Mouse (Mus musculus) lung, embryonic 15.5 days (tissue): ENCODE measurements at regions not wholly inside any gene's neighbourhood (a gene's known extent, or its start where the extent isn't known, plus 50 kb on each side); places are given as distances from the start of the nearest gene placed in this dataset.

Experiments used
- ATAC-seq: fragments of 200-750 bp; cut with Nextera tagmentation; 2 replicates; pipeline ENCODE4 v1.8.0; 2017; ENCODE audit warnings: moderate number of reproducible peaks, borderline replicate concordance; ENCODE audit not compliant: low FRiP score, low TSS enrichment; ENCODE audit errors: extremely low read depth
- H3K27ac ChIP-seq: fragments of 300-500 bp; sonication (generic); 2 replicates; pipeline ENCODE4 v1.5.1; 2015; ENCODE audit warnings: moderate library complexity, mild to moderate bottlenecking, inconsistent platforms
- H3K27me3 ChIP-seq: fragments of 300-500 bp; sonication (generic); 2 replicates; pipeline ENCODE4 v1.6.1; 2015; ENCODE audit warnings: inconsistent platforms
- H3K36me3 ChIP-seq: fragments of 300-500 bp; sonication (generic); 2 replicates; pipeline ENCODE4 v1.6.1; 2015; ENCODE audit warnings: inconsistent platforms
- H3K4me1 ChIP-seq: fragments of 300-500 bp; sonication (generic); 2 replicates; pipeline ENCODE4 v1.6.1; 2015; ENCODE audit warnings: inconsistent platforms
- H3K4me2 ChIP-seq: fragments of 300-500 bp; sonication (generic); 2 replicates; pipeline ENCODE4 v1.6.1; 2015; ENCODE audit warnings: inconsistent platforms, mild to moderate bottlenecking, moderate library complexity
- H3K4me3 ChIP-seq: fragments of 300-500 bp; sonication (generic); 2 replicates; pipeline ENCODE4 v1.5.1; 2015; ENCODE audit warnings: mild to moderate bottlenecking, inconsistent platforms
- H3K9ac ChIP-seq: fragments of 300-500 bp; sonication (generic); 2 replicates; pipeline ENCODE4 v1.6.1; 2015; ENCODE audit warnings: inconsistent platforms
- H3K9me3 ChIP-seq: fragments of 300-500 bp; sonication (generic); 2 replicates; pipeline ENCODE4 v1.6.1; 2016; ENCODE audit warnings: inconsistent platforms
- WGBS: fragments of 180-500 bp; shearing (Covaris S2); methylation state at CpG from one replicate; pipeline ENCODE4 v1.1.7; 2015; 5-methylcytosine and 5-hydroxymethylcytosine counted together

DNA sequence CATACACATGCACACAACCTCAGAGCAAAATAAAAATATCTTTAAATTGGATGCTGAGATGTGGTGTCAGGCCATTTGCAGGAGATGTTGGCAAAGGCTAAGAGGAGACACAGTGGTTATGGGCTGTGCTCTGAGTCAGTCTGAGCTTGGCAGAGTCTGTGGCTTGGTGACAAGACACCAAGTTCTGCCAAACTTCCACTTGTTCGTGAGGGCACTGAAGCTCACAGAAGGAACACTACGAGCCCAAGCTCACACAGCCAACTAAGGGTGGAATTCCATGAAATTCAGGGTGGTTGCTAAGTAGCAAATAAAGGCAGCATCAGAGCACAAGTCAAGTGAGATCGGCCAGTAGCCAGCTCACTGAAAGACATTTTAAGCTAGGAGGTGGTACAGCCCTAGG lies 396.8 kb downstream of the Insc start:
- 72% methylated on average over 3 of the region's 3 CpGs for WGBS
- no peak for ATAC-seq
- no peak overlapping the region for H3K9ac ChIP-seq

GRCm38 (mm10) chr7:115142163-115142562 lies 398.7 kb downstream of the Insc start:
- H3K27ac ChIP-seq = no peak overlapping the region
- H3K27me3 ChIP-seq = no peaks in the 10 kb centered on the region
- H3K4me3 ChIP-seq = no peak overlapping the region
- no peak for ATAC-seq
- H3K9me3 ChIP-seq = no peaks in the 10 kb centered on the region
- no peaks in the 10 kb centered on the region for H3K4me1 ChIP-seq
- no peak overlapping the region for H3K9ac ChIP-seq
- H3K4me2 ChIP-seq = no peak overlapping the region
- WGBS = 70% methylated on average over 2 of the region's 2 CpGs
- no peaks in the 10 kb centered on the region for H3K36me3 ChIP-seq

More for the DNA sequence above, 396.8 kb downstream of the Insc start:
- Histone ChIP-seq H3K4me3 (no peak overlapping the region), H3K36me3 (no peaks in the 10 kb centered on the region), H3K27ac (no peak overlapping the region), H3K27me3 (no peaks in the 10 kb centered on the region), H3K4me2 (no peak overlapping the region), H3K9me3 (no peaks in the 10 kb centered on the region), H3K4me1 (no peaks in the 10 kb centered on the region)

DNA sequence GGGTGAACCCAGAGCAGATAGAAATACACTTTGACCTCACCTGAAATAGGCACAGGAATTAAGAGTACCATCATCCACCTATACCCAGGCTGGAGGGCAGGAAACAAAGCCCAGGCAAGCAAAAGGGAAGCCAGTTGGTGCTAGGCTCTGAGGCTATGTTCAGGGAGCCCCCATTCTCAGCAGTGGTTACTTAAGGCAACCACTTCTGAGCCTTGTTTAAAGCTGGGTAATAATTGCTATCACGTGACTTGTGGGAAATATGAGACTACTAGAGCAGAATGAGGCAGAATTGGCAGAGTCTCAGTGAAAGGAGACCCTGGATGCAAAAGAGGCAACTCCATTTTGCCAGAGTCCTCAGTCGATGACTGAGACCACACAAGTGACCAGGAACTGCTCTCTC lies 401.5 kb downstream of the Insc start:
- 36% methylated on average over 2 of the region's 2 CpGs for WGBS
- ATAC-seq = peak; percentile 42; the same call in 1 of the 2 replicates
- Histone ChIP-seq H3K4me2 (no peak overlapping the region), H3K4me1 (no peaks in the 10 kb centered on the region), H3K27ac (no peak overlapping the region), H3K27me3 (no peaks in the 10 kb centered on the region), H3K9ac (no peak overlapping the region), H3K9me3 (no peaks in the 10 kb centered on the region), H3K4me3 (no peak overlapping the region), H3K36me3 (no peaks in the 10 kb centered on the region)

DNA sequence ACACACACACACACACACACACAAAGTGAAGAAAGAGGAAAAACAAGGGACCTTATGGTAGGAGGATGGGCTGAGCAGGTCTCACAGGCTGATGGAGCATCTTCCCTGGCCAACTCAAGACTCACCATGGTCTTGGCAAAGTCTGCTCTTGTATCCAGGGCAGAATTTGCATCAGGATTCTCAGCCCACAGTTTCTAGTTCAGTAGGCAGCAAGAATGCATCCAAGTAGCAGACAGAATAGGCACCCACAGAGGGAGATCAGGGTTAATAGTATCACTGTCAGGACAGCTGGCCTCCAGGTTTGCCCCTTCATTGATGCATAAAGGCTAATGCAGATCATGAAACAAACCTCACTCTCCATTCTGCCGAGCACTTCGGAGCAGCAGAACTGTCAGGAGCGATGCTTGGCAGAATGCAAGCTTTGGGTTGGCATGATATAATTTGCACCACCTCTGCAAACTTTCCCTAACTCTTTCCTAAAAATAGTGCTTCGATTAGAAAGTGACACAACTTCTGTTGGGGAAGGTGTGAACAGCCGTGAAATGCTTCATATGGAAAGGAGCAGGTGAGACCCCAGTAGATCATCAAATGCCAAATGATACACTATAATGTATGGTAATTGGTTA lies 404.0 kb downstream of the Insc start:
- Histone ChIP-seq H3K4me3 (no peak overlapping the region), H3K4me2 (no peak overlapping the region), H3K4me1 (no peaks in the 10 kb centered on the region), H3K27me3 (no peaks in the 10 kb centered on the region), H3K9ac (no peak overlapping the region), H3K9me3 (no peaks in the 10 kb centered on the region), H3K36me3 (no peaks in the 10 kb centered on the region), H3K27ac (no peak overlapping the region)
- ATAC-seq = no peak
- whole genome bisulfite sequencing = 78% methylated on average over 5 of the region's 5 CpGs

- Histone ChIP-seq H3K4me2 (no peak overlapping the region), H3K4me3 (no peak overlapping the region), H3K27ac (no peak overlapping the region), H3K27me3 (no peaks in the 10 kb centered on the region), H3K9ac (no peak overlapping the region), H3K9me3 (no peaks in the 10 kb centered on the region), H3K36me3 (no peaks in the 10 kb centered on the region), H3K4me1 (no peaks in the 10 kb centered on the region)
- no peak for ATAC-seq
Observed at GRCm38 (mm10) chr7:115153291-115153690, 409.8 kb downstream of the Insc start.

DNA sequence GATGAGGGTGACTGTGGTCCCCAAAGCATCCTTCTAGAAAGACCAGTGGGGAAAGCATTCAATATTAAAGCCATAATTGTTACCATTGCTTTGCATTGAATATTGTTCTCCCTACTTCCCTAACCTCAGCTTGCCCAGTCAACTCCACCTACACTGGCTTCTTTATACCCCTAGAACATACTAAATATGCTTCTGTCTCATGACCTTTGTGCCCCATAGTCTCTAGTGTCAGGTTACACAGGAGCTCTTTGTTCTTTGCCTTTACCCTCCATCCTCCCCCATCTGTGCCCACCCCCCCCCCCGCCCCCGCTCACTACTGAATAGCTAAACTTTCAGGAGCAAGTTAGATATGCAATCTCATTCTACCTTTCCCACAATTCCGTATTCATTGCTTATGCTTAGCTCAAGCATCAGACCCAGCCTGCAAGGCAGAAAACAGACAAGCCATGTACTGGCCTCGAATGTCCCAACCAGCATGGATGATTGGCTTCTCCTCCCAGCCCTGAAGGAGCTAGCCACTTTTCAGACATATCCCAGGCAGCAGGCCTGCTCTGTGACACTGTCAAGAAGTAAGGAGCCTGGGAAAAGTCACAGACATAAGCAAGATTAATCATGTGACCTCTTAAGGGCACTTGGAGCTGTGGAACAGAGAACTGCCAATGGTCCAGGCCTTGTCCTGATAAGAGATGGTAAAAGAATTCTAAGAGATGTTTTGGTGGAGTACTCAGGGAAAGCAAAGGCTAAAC lies 410.4 kb downstream of the Insc start:
- Histone ChIP-seq H3K9me3 (no peaks in the 10 kb centered on the region), H3K27me3 (no peaks in the 10 kb centered on the region), H3K27ac (no peak overlapping the region), H3K36me3 (no peaks in the 10 kb centered on the region), H3K4me2 (no peak overlapping the region), H3K4me1 (no peaks in the 10 kb centered on the region), H3K9ac (no peak overlapping the region), H3K4me3 (no peak overlapping the region)
- 43% methylated on average over 4 of the region's 4 CpGs for WGBS
- no peak for ATAC-seq

- 34% methylated on average over 6 of the region's 6 CpGs for WGBS
- H3K9me3 ChIP-seq = no peaks in the 10 kb centered on the region
- H3K9ac ChIP-seq = no peak overlapping the region
- H3K4me2 ChIP-seq = 0 out of 2 replicates have a peak overlapping the region, but pooled peaks have one; percentile 0
- no peaks in the 10 kb centered on the region for H3K36me3 ChIP-seq
- H3K27ac ChIP-seq = no peak overlapping the region
- ATAC-seq = peak; percentile 55
- peaks cover 9% of the 10 kb centered on the region; the same call in 1 of the 2 replicates for H3K4me1 ChIP-seq
- H3K27me3 ChIP-seq = no peaks in the 10 kb centered on the region
- no peak overlapping the region for H3K4me3 ChIP-seq
Observed at GRCm38 (mm10) chr7:115170023-115170422, 426.5 kb downstream of the Insc start.

GRCm38 (mm10) chr7:115170439-115170838 lies 426.9 kb downstream of the Insc start:
- WGBS = 21% methylated on average over 9 of the region's 9 CpGs
- Histone ChIP-seq H3K4me3 (no peak overlapping the region), H3K36me3 (no peaks in the 10 kb centered on the region), H3K4me1 (peaks cover 9% of the 10 kb centered on the region; the same call in 1 of the 2 replicates), H3K9me3 (no peaks in the 10 kb centered on the region), H3K27me3 (no peaks in the 10 kb centered on the region), H3K27ac (no peak overlapping the region), H3K9ac (no peak overlapping the region), H3K4me2 (0 out of 2 replicates have a peak overlapping the region, but pooled peaks have one; percentile 0)
- ATAC-seq = peak; percentile 84; the same call in 1 of the 2 replicates

DNA sequence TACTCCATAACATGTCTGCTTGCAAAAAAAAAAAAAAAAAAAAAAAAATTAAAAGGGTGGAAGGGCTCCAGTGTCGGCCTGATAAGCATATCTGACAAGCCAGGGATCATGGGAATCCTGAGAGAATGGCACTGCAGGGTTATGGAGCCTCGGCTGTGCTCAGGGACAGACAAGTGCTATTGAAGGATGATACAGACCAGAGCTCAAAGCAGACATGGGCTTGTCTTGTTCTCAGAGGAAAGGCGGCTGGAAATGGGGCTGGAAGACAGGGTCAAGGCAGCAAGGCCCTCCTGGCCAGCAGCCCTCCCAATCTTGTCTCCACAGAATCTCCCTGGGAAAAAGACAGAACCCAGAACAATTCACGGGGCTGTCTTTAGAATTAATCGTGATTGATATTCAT lies 449.0 kb downstream of the Insc start:
- H3K9me3 ChIP-seq = no peaks in the 10 kb centered on the region
- H3K36me3 ChIP-seq = no peaks in the 10 kb centered on the region
- WGBS = 65% methylated on average over 5 of the region's 5 CpGs
- no peak for ATAC-seq
- H3K9ac ChIP-seq = no peak overlapping the region
- H3K4me1 ChIP-seq = no peaks in the 10 kb centered on the region
- H3K4me2 ChIP-seq = no peak overlapping the region
- H3K27me3 ChIP-seq = no peaks in the 10 kb centered on the region
- H3K27ac ChIP-seq = no peak overlapping the region
- H3K4me3 ChIP-seq = no peak overlapping the region

DNA sequence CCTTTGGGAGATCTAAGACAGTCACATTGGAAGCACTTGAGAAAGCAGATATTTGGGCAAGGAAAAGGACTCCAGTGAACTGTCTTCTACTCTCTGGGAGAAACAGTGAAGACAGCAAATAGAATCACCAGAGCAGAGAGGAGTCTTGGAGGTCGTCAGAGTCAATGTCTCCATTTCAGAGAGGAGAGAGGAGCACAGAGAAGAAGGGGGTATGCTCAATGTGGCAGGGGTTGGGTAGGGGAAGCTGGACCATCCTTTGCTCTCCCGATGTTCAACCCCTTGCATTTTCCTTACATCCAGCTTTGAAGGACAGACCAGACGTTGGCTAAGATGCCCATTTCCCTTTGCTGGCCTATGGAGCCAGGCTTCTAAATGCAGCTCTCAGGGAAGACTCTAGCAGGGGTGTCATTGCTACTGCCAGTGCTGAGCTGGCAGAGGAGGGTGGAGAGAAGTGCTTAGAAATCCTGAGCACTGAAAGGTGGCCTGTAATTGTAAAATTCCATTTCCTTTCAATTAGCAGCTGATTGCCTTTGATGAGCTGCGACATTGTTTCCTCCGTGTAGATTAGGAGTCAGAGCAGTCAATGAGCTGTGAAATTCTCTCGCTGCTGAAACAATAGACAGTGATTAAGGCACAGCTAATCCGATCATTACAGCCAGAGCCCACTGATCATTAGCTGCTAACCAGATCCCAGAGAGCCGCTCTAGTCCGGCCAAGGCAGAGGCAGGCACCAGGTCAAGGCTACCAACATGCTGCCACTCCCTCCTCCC lies 449.7 kb downstream of the Insc start:
- no peak overlapping the region for H3K27ac ChIP-seq
- no peak overlapping the region for H3K4me2 ChIP-seq
- 30% methylated on average over 9 of the region's 9 CpGs for WGBS
- H3K4me1 ChIP-seq = no peaks in the 10 kb centered on the region
- no peaks in the 10 kb centered on the region for H3K9me3 ChIP-seq
- no peak for ATAC-seq
- H3K9ac ChIP-seq = no peak overlapping the region
- no peak overlapping the region for H3K4me3 ChIP-seq
- H3K36me3 ChIP-seq = no peaks in the 10 kb centered on the region
- no peaks in the 10 kb centered on the region for H3K27me3 ChIP-seq

GRCm38 (mm10) chr7:115204916-115205315 lies 461.4 kb downstream of the Insc start:
- WGBS = 11% methylated on average over 3 of the region's 3 CpGs
- H3K36me3 ChIP-seq = no peaks in the 10 kb centered on the region
- no peak overlapping the region for H3K27ac ChIP-seq
- no peaks in the 10 kb centered on the region for H3K9me3 ChIP-seq
- H3K4me3 ChIP-seq = no peak overlapping the region
- peak; percentile 77 for ATAC-seq
- peaks cover 14% of the 10 kb centered on the region; the same call in 1 of the 2 replicates for H3K4me1 ChIP-seq
- H3K4me2 ChIP-seq = no peak overlapping the region
- H3K27me3 ChIP-seq = no peaks in the 10 kb centered on the region
- no peak overlapping the region for H3K9ac ChIP-seq
